Mouse (Mus musculus) right cerebral cortex, adult 18-20 months (tissue): ENCODE measurements around the gene 9430097D07Rik.

Experiments
- DNase-seq: peaks from one replicate; pipeline ENCODE4 v3.0.0; 2022; ENCODE audit warnings: mixed read lengths

Gene 9430097D07Rik

GRCm38 (mm10) chr2:32555484-32555883 lies 20.0 kb downstream of the 9430097D07Rik start:
- DNase-seq: no peak

- no peak for DNase-seq
Observed at GRCm38 (mm10) chr2:32553592-32554148, 21.8 kb downstream of the 9430097D07Rik start.

- no peak for DNase-seq
Observed at GRCm38 (mm10) chr2:32551236-32551635, 24.2 kb downstream of the 9430097D07Rik start.

- no peak for DNase-seq
Observed at GRCm38 (mm10) chr2:32549764-32550163, 25.7 kb downstream of the 9430097D07Rik start.

GRCm38 (mm10) chr2:32549171-32549570 lies 26.3 kb downstream of the 9430097D07Rik start:
- no peak for DNase-seq

- DNase-seq: no peak
Observed at GRCm38 (mm10) chr2:32547964-32548739, 27.3 kb downstream of the 9430097D07Rik start.

- no peak for DNase-seq
Observed at GRCm38 (mm10) chr2:32547380-32547779, 28.1 kb downstream of the 9430097D07Rik start.

GRCm38 (mm10) chr2:32546951-32547350 lies 28.5 kb downstream of the 9430097D07Rik start:
- no peak for DNase-seq

- no peak for DNase-seq
Observed at GRCm38 (mm10) chr2:32543031-32543449, 32.4 kb downstream of the 9430097D07Rik start.

GRCm38 (mm10) chr2:32541986-32542573 lies 33.4 kb downstream of the 9430097D07Rik start:
- no peak for DNase-seq

GRCm38 (mm10) chr2:32541333-32541908 lies 34.1 kb downstream of the 9430097D07Rik start:
- no peak for DNase-seq

- DNase-seq: no peak
Observed at GRCm38 (mm10) chr2:32539452-32539981, 36.0 kb downstream of the 9430097D07Rik start.

GRCm38 (mm10) chr2:32538461-32538860 lies 37.0 kb downstream of the 9430097D07Rik start:
- no peak for DNase-seq

GRCm38 (mm10) chr2:32537941-32538340 lies 37.5 kb downstream of the 9430097D07Rik start:
- DNase-seq: no peak

GRCm38 (mm10) chr2:32537360-32537905 lies 38.1 kb downstream of the 9430097D07Rik start:
- DNase-seq: no peak

GRCm38 (mm10) chr2:32536634-32537359 lies 38.7 kb downstream of the 9430097D07Rik start:
- DNase-seq: peak; percentile 67

- no peak for DNase-seq
Observed at GRCm38 (mm10) chr2:32536086-32536633, 39.3 kb downstream of the 9430097D07Rik start.

GRCm38 (mm10) chr2:32535501-32535991 lies 39.9 kb downstream of the 9430097D07Rik start:
- DNase-seq: no peak

GRCm38 (mm10) chr2:32534733-32535471 lies 40.6 kb downstream of the 9430097D07Rik start, which contains the start of gene Fam102a:
Fam102a (plus strand) TSS chr2:32535332.
- peak; percentile 99 for DNase-seq

- peak; percentile 37 for DNase-seq
Observed at GRCm38 (mm10) chr2:32534061-32534732, 41.3 kb downstream of the 9430097D07Rik start.
